In the genomic region with DNA sequence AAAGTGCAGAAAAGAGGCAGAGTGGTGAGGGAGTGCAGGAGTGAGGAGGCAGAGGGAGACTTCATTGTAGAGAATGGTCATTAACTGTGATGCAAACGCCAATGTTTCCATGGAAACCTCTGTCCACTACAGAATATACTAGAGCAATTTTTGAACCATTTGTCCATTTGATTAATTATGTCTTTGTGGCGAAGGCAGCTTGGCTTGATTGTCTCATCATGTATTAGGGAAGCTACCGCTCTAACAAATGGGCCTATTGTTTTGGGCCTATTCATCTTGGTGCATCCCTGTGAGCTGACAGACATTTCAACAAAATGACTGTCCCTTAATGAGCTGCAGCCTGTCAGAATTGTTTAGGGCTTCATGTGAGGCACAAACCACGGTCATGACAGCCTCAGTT, we compare ENCODE assay signal across 14 mouse cellular contexts.
DNase-seq lines count a peak whose midpoint lies in the region; ATAC-seq lines count a peak whose summit lies in the region.
"Had no signal": no experiment of that assay in that cellular context is flagged by ENCODE, and none has a peak within 500 bp of the region (broad histone marks: within the 10 kb centered on the region; RNA-seq: fewer than 3 reads in every experiment).

No protein-coding gene starts in this region.

- no peak overlapping the region for H3K4me3 ChIP-seq in forebrain, embryonic 16.5 days (replicated peaks; ENCODE audit: low read length)
- H3K4me3 ChIP-seq in midbrain, embryonic 13.5 days (replicated peaks): no peak overlapping the region
- H3K4me3 ChIP-seq: embryonic facial prominence, embryonic 15.5 days; heart, embryonic 13.5 days had no signal

- no peak overlapping the region for H3K9ac ChIP-seq in forebrain, embryonic 16.5 days (replicated peaks; ENCODE audit: low read depth, low read length)
- H3K9ac ChIP-seq in midbrain, embryonic 13.5 days (replicated peaks): no peak overlapping the region
- H3K9ac ChIP-seq: embryonic facial prominence, embryonic 15.5 days; heart, embryonic 13.5 days; liver, embryonic 14.5 days had no signal

- peak; percentile 60 for DNase-seq in embryo, embryonic 11 days
- peak; percentile 99 for DNase-seq in retina, postnatal 1 day
- DNase-seq in thymus, postnatal 14 days: no peak
- no peak for DNase-seq in layer of hippocampus, postnatal 36 days
- DNase-seq: adrenal gland, postnatal 25 days; cerebellum, adult 2 months; gastrocnemius, postnatal 10 days had no signal

- H3K27me3 ChIP-seq in forebrain, embryonic 16.5 days (replicated peaks; ENCODE audit: control insufficient read depth, insufficient read depth, low read length): no peaks in the 10 kb centered on the region
- no peaks in the 10 kb centered on the region for H3K27me3 ChIP-seq in midbrain, embryonic 13.5 days
- H3K27me3 ChIP-seq: embryonic facial prominence, embryonic 15.5 days; heart, embryonic 13.5 days had no signal

- WGBS in forebrain, embryonic 16.5 days: 9% methylated on average over 4 of the region's 4 CpGs
- 9% methylated on average over 4 of the region's 4 CpGs for WGBS in midbrain, embryonic 13.5 days

- no peak overlapping the region for H3K27ac ChIP-seq in forebrain, embryonic 16.5 days (ENCODE audit: low read length)
- peak overlapping the region; percentile 44; the same call in 1 of the 2 replicates for H3K27ac ChIP-seq in midbrain, embryonic 13.5 days
- H3K27ac ChIP-seq: embryonic facial prominence, embryonic 15.5 days; heart, embryonic 13.5 days; liver, embryonic 14.5 days; macrophage had no signal

- H3K36me3 ChIP-seq in forebrain, embryonic 16.5 days (ENCODE audit: control insufficient read depth, insufficient read depth): no peaks in the 10 kb centered on the region
- H3K36me3 ChIP-seq in midbrain, embryonic 13.5 days: no peaks in the 10 kb centered on the region
- H3K36me3 ChIP-seq: embryonic facial prominence, embryonic 15.5 days; heart, embryonic 13.5 days had no signal

- H3K4me1 ChIP-seq in forebrain, embryonic 16.5 days (replicated peaks; ENCODE audit: control insufficient read depth, insufficient read depth, low read length): peaks cover 8% of the 10 kb centered on the region; the same call in 1 of the 2 replicates
- peaks cover 5% of the 10 kb centered on the region for H3K4me1 ChIP-seq in midbrain, embryonic 13.5 days (replicated peaks)
- H3K4me1 ChIP-seq: embryonic facial prominence, embryonic 15.5 days; heart, embryonic 13.5 days had no signal

- peak; percentile 86 for ATAC-seq in forebrain, embryonic 16.5 days
- ATAC-seq in midbrain, embryonic 13.5 days: peak; percentile 91
- no peak for ATAC-seq in erythroblast, adult 5-6 weeks (replicated peaks; ENCODE audit: low FRiP score, poor library complexity, severe bottlenecking)

- no peak overlapping the region for H3K4me2 ChIP-seq in forebrain, embryonic 16.5 days (ENCODE audit: low read length)
- H3K4me2 ChIP-seq in midbrain, embryonic 13.5 days (replicated peaks): no peak overlapping the region
- H3K4me2 ChIP-seq: embryonic facial prominence, embryonic 15.5 days; heart, embryonic 13.5 days had no signal

- no peaks in the 10 kb centered on the region for H3K9me3 ChIP-seq in forebrain, embryonic 16.5 days (ENCODE audit: control insufficient read depth, low read length)
- H3K9me3 ChIP-seq in midbrain, embryonic 13.5 days: no peaks in the 10 kb centered on the region
- H3K9me3 ChIP-seq: embryonic facial prominence, embryonic 15.5 days; heart, embryonic 13.5 days had no signal

Comparison
In these comparisons a context has a peak if more than half of its experiments do, and no peak if none do; other contexts are left out.
1. DNase-seq: peak in embryo, embryonic 11 days (single experiment) and retina, postnatal 1 day (single experiment); none in thymus, postnatal 14 days (single experiment) and layer of hippocampus, postnatal 36 days (0 of 2).